Mouse (Mus musculus): Measurements from ENCODE around the gene E430018J23Rik. TPM values are rescaled to one million over a fixed set of nuclear protein-coding genes. Genes with fewer than 3 reads are reported as not detected.
A peak's percentile ranks its signal among the peaks of the same experiment; 100 is the strongest.
"Not testable (repeated sequence)": the region's sequence is repeated elsewhere in the genome, so short reads cannot be mapped to it uniquely, and the experiment has no call there.

Gene E430018J23Rik
- polyA plus RNA-seq (2016; fragmentation: Nextera tagmentation; extraction: Ambion mirVana): 6.4 and 7.8 TPM in 2 replicates

GRCm38 (mm10) chr7:127393157-127393943 lies at the start of gene E430018J23Rik:
Gene E430018J23Rik, minus strand, starts transcription at chr7:127393629.
- Histone ChIP-seq H3K4me1 (peaks cover 13% of the 10 kb centered on the region), H3K27ac (peak within 1 kb of the TSS; percentile 57; the same call in 1 of the 2 replicates), H3K27me3 (replicated peaks) (no peaks in the 10 kb centered on the region), H3K4me3 (peak within 1 kb of the TSS; percentile 57), H3K9ac (peak within 1 kb of the TSS; percentile 85), H3K9me3 (no peaks in the 10 kb centered on the region), H3K4me2 (replicated peaks) (peak within 1 kb of the TSS; percentile 85), H3K36me3 (peaks cover 10% of the 10 kb centered on the region; the same call in 1 of the 2 replicates)
- 2% methylated on average over 45 of the region's 45 CpGs for WGBS
- ATAC-seq (ENCODE audit: low FRiP score, low read depth): peak; percentile 95

GRCm38 (mm10) chr7:127437724-127438123 lies 44.3 kb upstream of the E430018J23Rik start:
- Histone ChIP-seq H3K4me2 (replicated peaks) (no peak overlapping the region), H3K36me3 (peaks cover 14% of the 10 kb centered on the region), H3K9me3 (peaks cover 13% of the 10 kb centered on the region), H3K27ac (no peak overlapping the region), H3K4me1 (no peaks in the 10 kb centered on the region), H3K4me3 (no peak overlapping the region), H3K9ac (no peak overlapping the region), H3K27me3 (replicated peaks) (no peaks in the 10 kb centered on the region)
- no peak for ATAC-seq (ENCODE audit: low FRiP score, low read depth)
- 87% methylated on average over 3 of the region's 3 CpGs for WGBS

- Histone ChIP-seq H3K36me3 (no peaks in the 10 kb centered on the region), H3K4me2 (replicated peaks) (no peak overlapping the region), H3K9me3 (peaks cover 13% of the 10 kb centered on the region), H3K9ac (no peak overlapping the region), H3K4me3 (no peak overlapping the region), H3K27me3 (replicated peaks) (no peaks in the 10 kb centered on the region), H3K4me1 (no peaks in the 10 kb centered on the region), H3K27ac (no peak overlapping the region)
- WGBS: 94% methylated on average over 4 of the region's 4 CpGs
- no peak for ATAC-seq (ENCODE audit: low FRiP score, low read depth)
These were observed 41.8 kb upstream of the E430018J23Rik start for GRCm38 (mm10) chr7:127435206-127435605.

GRCm38 (mm10) chr7:127426354-127426753 lies 32.9 kb upstream of the E430018J23Rik start:
- H3K9ac ChIP-seq: no peak overlapping the region
- H3K27me3 ChIP-seq (replicated peaks): peaks cover 8% of the 10 kb centered on the region; the same call in 1 of the 2 replicates
- no peak overlapping the region for H3K4me3 ChIP-seq
- no peaks in the 10 kb centered on the region for H3K9me3 ChIP-seq
- peaks cover 6% of the 10 kb centered on the region; the same call in 1 of the 2 replicates for H3K4me1 ChIP-seq
- WGBS: 72% methylated on average over 3 of the region's 3 CpGs
- no peak overlapping the region for H3K27ac ChIP-seq
- H3K36me3 ChIP-seq: no peaks in the 10 kb centered on the region
- no peak for ATAC-seq (ENCODE audit: low FRiP score, low read depth)
- no peak overlapping the region for H3K4me2 ChIP-seq (replicated peaks)

- Histone ChIP-seq H3K27ac (no peak overlapping the region), H3K4me3 (no peak overlapping the region), H3K9ac (no peak overlapping the region), H3K9me3 (no peaks in the 10 kb centered on the region), H3K27me3 (replicated peaks) (peaks cover 8% of the 10 kb centered on the region; the same call in 1 of the 2 replicates), H3K36me3 (no peaks in the 10 kb centered on the region), H3K4me2 (replicated peaks) (no peak overlapping the region), H3K4me1 (peaks cover 11% of the 10 kb centered on the region; the same call in 1 of the 2 replicates)
- no peak for ATAC-seq (ENCODE audit: low FRiP score, low read depth)
- WGBS: 86% methylated on average over 2 of the region's 2 CpGs
These were observed 32.5 kb upstream of the E430018J23Rik start for GRCm38 (mm10) chr7:127425911-127426310.

GRCm38 (mm10) chr7:127425291-127425690 lies 31.9 kb upstream of the E430018J23Rik start:
- H3K9ac ChIP-seq: no peak overlapping the region
- peaks cover 11% of the 10 kb centered on the region; the same call in 1 of the 2 replicates for H3K4me1 ChIP-seq
- ATAC-seq (ENCODE audit: low FRiP score, low read depth): no peak
- no peak overlapping the region for H3K27ac ChIP-seq
- 89% methylated on average over 3 of the region's 3 CpGs for WGBS
- peaks cover 8% of the 10 kb centered on the region; the same call in 1 of the 2 replicates for H3K27me3 ChIP-seq (replicated peaks)
- no peak overlapping the region for H3K4me2 ChIP-seq (replicated peaks)
- H3K9me3 ChIP-seq: no peaks in the 10 kb centered on the region
- H3K36me3 ChIP-seq: no peaks in the 10 kb centered on the region
- H3K4me3 ChIP-seq: no peak overlapping the region

GRCm38 (mm10) chr7:127422247-127422646 lies 28.8 kb upstream of the E430018J23Rik start:
- peak overlapping the region; percentile 96 for H3K4me2 ChIP-seq (replicated peaks)
- H3K36me3 ChIP-seq: peaks cover 7% of the 10 kb centered on the region
- H3K4me3 ChIP-seq: peak overlapping the region; percentile 81
- H3K4me1 ChIP-seq: peaks cover 11% of the 10 kb centered on the region; the same call in 1 of the 2 replicates
- H3K27me3 ChIP-seq (replicated peaks): peaks cover 8% of the 10 kb centered on the region; the same call in 1 of the 2 replicates
- ATAC-seq (ENCODE audit: low FRiP score, low read depth): peak; percentile 72
- H3K9me3 ChIP-seq: no peaks in the 10 kb centered on the region
- H3K27ac ChIP-seq: no peak overlapping the region
- peak overlapping the region; percentile 89; the same call in 1 of the 2 replicates for H3K9ac ChIP-seq
- 1% methylated on average over 15 of the region's 15 CpGs for WGBS

- Histone ChIP-seq H3K4me3 (peak within 1 kb of the TSS; percentile 81), H3K4me2 (replicated peaks) (peak within 1 kb of the TSS; percentile 96), H3K4me1 (peaks cover 11% of the 10 kb centered on the region; the same call in 1 of the 2 replicates), H3K27ac (0 out of 2 replicates have a peak within 1 kb of the TSS, but pooled peaks have one; percentile 28), H3K36me3 (peaks cover 7% of the 10 kb centered on the region), H3K9me3 (no peaks in the 10 kb centered on the region), H3K27me3 (replicated peaks) (peaks cover 8% of the 10 kb centered on the region; the same call in 1 of the 2 replicates), H3K9ac (peak within 1 kb of the TSS; percentile 89)
- WGBS: 2% methylated on average over 48 of the region's 48 CpGs
- peak; percentile 95 for ATAC-seq (ENCODE audit: low FRiP score, low read depth)
These were observed 28.2 kb upstream of the E430018J23Rik start, which contains the start of gene Zfp688 for GRCm38 (mm10) chr7:127421388-127422191. Gene Zfp688, minus strand, starts transcription at chr7:127422068.

GRCm38 (mm10) chr7:127411418-127411817 lies 18.0 kb upstream of the E430018J23Rik start:
- no peaks in the 10 kb centered on the region for H3K27me3 ChIP-seq (replicated peaks)
- H3K4me1 ChIP-seq: no peaks in the 10 kb centered on the region
- no peak overlapping the region for H3K27ac ChIP-seq
- ATAC-seq (ENCODE audit: low FRiP score, low read depth): no peak
- no peaks in the 10 kb centered on the region for H3K36me3 ChIP-seq
- 73% methylated on average over 2 of the region's 2 CpGs for WGBS
- no peak overlapping the region for H3K4me2 ChIP-seq (replicated peaks)
- no peak overlapping the region for H3K9ac ChIP-seq
- no peak overlapping the region for H3K4me3 ChIP-seq
- H3K9me3 ChIP-seq: no peaks in the 10 kb centered on the region

- Histone ChIP-seq H3K9ac (peak within 1 kb of the TSS; percentile 76), H3K4me2 (replicated peaks) (peak within 1 kb of the TSS; percentile 92), H3K4me3 (peak within 1 kb of the TSS; percentile 46)
- peak; percentile 91 for ATAC-seq (ENCODE audit: low FRiP score, low read depth)
- WGBS: 7% methylated on average over 40 of the region's 40 CpGs
- not testable (repeated sequence) for H3K27me3 ChIP-seq (replicated peaks); H3K4me1 ChIP-seq; H3K27ac ChIP-seq; H3K9me3 ChIP-seq; H3K36me3 ChIP-seq
These were observed 12.9 kb upstream of the E430018J23Rik start, which contains the start of gene Zfp764 for GRCm38 (mm10) chr7:127406002-127406987. Gene Zfp764, minus strand, starts transcription at chr7:127406822.

- H3K4me1 ChIP-seq; H3K36me3 ChIP-seq; H3K4me2 ChIP-seq (replicated peaks); H3K27ac ChIP-seq; ATAC-seq (ENCODE audit: low FRiP score, low read depth); H3K27me3 ChIP-seq (replicated peaks); H3K9me3 ChIP-seq; H3K9ac ChIP-seq; H3K4me3 ChIP-seq: not testable (repeated sequence)
- 95% methylated on average over 6 of the region's 6 CpGs for WGBS
These were observed 10.7 kb upstream of the E430018J23Rik start for GRCm38 (mm10) chr7:127404101-127404500.

Data from neural tube, embryonic 12.5 days (tissue).